Mouse (Mus musculus) hindbrain, postnatal 0 days (tissue): ENCODE measurements around the gene Dnah14. TPM values are rescaled to one million over a fixed set of nuclear protein-coding genes. Genes with fewer than 3 reads are reported as not detected.

ENCODE experiments used
- ATAC-seq: fragments of 200-750 bp; cut with Nextera tagmentation; 2 replicates; pipeline ENCODE4 v1.8.0; 2017; ENCODE audit warnings: mild to moderate bottlenecking, moderate TSS enrichment, moderate library complexity
- DNase-seq: peaks from one replicate; pipeline ENCODE4 v3.0.0-alpha.2; 2015; ENCODE audit warnings: low spot score
- H3K27ac ChIP-seq: fragments of 300-500 bp; sonication (generic); 2 replicates; pipeline ENCODE4 v1.5.1; 2014; ENCODE audit warnings: mild to moderate bottlenecking
- H3K27me3 ChIP-seq: fragments of 300-500 bp; sonication (generic); 2 replicates; pipeline ENCODE4 v1.6.1; 2014; ENCODE audit warnings: low read length, mixed read lengths; ENCODE audit not compliant: insufficient read depth
- H3K36me3 ChIP-seq: fragments of 300-500 bp; sonication (generic); 2 replicates; pipeline ENCODE4 v1.6.1; 2014; ENCODE audit warnings: low read length, mixed read lengths; ENCODE audit not compliant: insufficient read depth
- H3K4me1 ChIP-seq: fragments of 300-500 bp; sonication (generic); 2 replicates; pipeline ENCODE4 v1.6.1; 2014; ENCODE audit warnings: antibody characterized with exemption, low read length, mixed read lengths; ENCODE audit not compliant: insufficient read depth
- H3K4me2 ChIP-seq: fragments of 300-500 bp; sonication (generic); 2 replicates; pipeline ENCODE4 v1.6.1; 2014; ENCODE audit warnings: low read depth, mild to moderate bottlenecking, low read length, moderate library complexity, mixed read lengths
- H3K4me3 ChIP-seq: fragments of 300-500 bp; sonication (generic); 2 replicates; pipeline ENCODE4 v1.5.1; 2014; ENCODE audit warnings: low read length
- H3K9ac ChIP-seq: fragments of 300-500 bp; sonication (generic); replicated peaks from 2 replicates; pipeline ENCODE4 v1.6.1; 2014; ENCODE audit warnings: mild to moderate bottlenecking, low read length, moderate library complexity, mixed read lengths
- H3K9me3 ChIP-seq: fragments of 300-500 bp; sonication (generic); 2 replicates; pipeline ENCODE4 v1.6.1; 2016; ENCODE audit warnings: low read length, mixed read lengths
- CTCF ChIP-seq: IDR thresholded peaks from 2 replicates; pipeline ENCODE4 v1.5.1; 2016; ENCODE audit warnings: antibody characterized with exemption, control low read depth, low read depth
- WGBS: fragments of 180-500 bp; shearing (Covaris S2); extraction: QIAGEN DNeasy Blood & Tissue Kit; methylation state at CpG from one replicate; pipeline ENCODE4 v1.1.7; 2014; 5-methylcytosine and 5-hydroxymethylcytosine counted together
- polyA plus RNA-seq: library from polyadenylated mRNA; unstranded; fragments of >200 nt; fragmentation: Nextera tagmentation; extraction: Ambion mirVana; gene quantifications from 2 replicates; pipeline ENCODE4 v1.2.1, GENCODE M21; 2015
- total RNA-seq: library from RNA; depleted of rRNA; stranded (reverse); fragments of >200 nt; gene quantifications from 2 replicates; pipeline ENCODE4 v1.2.3, GENCODE M21; 2014

Dnah14 gene
- total and polyA plus RNA-seq, 2 experiments from 2014 or later = 0.05 to 0.80 TPM

DNA sequence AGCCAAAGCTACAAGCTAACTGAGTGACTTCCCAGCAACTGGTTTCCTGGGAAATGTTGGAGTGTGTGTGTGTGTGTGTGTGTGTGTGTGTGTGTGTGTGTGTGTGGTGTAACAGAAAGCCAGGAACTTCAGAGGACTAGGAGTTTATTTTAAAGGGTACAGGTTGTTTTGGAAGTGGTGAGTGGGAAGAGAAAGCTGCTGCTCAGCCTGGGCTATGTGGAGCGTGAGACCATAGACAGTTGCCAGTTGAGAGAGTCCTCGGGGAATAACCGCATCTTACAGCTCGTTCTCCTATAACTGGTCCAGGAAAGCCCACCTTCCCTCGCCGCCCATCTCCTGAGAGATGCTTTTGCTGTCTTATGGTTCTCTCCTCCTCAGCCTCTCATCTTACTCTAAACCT, 12.8 kb downstream of the Dnah14 start:
- Histone ChIP-seq H3K4me2 (no peak overlapping the region), H3K4me3 (no peak overlapping the region), H3K36me3 (no peaks in the 10 kb centered on the region), H3K9me3 (no peaks in the 10 kb centered on the region), H3K27ac (no peak overlapping the region), H3K4me1 (no peaks in the 10 kb centered on the region), H3K9ac (no peak overlapping the region), H3K27me3 (no peaks in the 10 kb centered on the region)
- ATAC-seq (no peak), DNase-seq (no peak)
- WGBS = 84% methylated on average over 6 of the region's 6 CpGs
- no peak for TF ChIP-seq CTCF

GRCm38 (mm10) chr1:181599376-181599775, 23.0 kb downstream of the Dnah14 start:
- no peak overlapping the region for H3K9ac ChIP-seq
- H3K27ac ChIP-seq = no peak overlapping the region
- H3K27me3 ChIP-seq = no peaks in the 10 kb centered on the region
- no peaks in the 10 kb centered on the region for H3K9me3 ChIP-seq
- no peak for ATAC-seq
- no peak overlapping the region for H3K4me2 ChIP-seq
- no peaks in the 10 kb centered on the region for H3K4me1 ChIP-seq
- DNase-seq = no peak
- no peak for TF ChIP-seq CTCF
- no peaks in the 10 kb centered on the region for H3K36me3 ChIP-seq
- H3K4me3 ChIP-seq = no peak overlapping the region
- 44% methylated on average over 4 of the region's 4 CpGs for WGBS

GRCm38 (mm10) chr1:181611118-181611517, 34.8 kb downstream of the Dnah14 start:
- Histone ChIP-seq H3K9ac (no peak overlapping the region), H3K36me3 (no peaks in the 10 kb centered on the region), H3K27ac (no peak overlapping the region), H3K4me2 (no peak overlapping the region), H3K4me1 (no peaks in the 10 kb centered on the region), H3K4me3 (no peak overlapping the region), H3K9me3 (no peaks in the 10 kb centered on the region), H3K27me3 (no peaks in the 10 kb centered on the region)
- WGBS = 68% methylated on average over 3 of the region's 3 CpGs
- TF ChIP-seq CTCF = no peak
- ATAC-seq (no peak), DNase-seq (no peak)

- no peaks in the 10 kb centered on the region for H3K4me1 ChIP-seq
- H3K27ac ChIP-seq = no peak overlapping the region
- peak; percentile 88 for DNase-seq
- H3K9ac ChIP-seq = no peak overlapping the region
- H3K4me3 ChIP-seq = no peak overlapping the region
- no peaks in the 10 kb centered on the region for H3K36me3 ChIP-seq
- 46% methylated on average over 11 of the region's 11 CpGs for WGBS
- peak; percentile 94 for TF ChIP-seq CTCF
- no peaks in the 10 kb centered on the region for H3K27me3 ChIP-seq
- H3K9me3 ChIP-seq = no peaks in the 10 kb centered on the region
- no peak overlapping the region for H3K4me2 ChIP-seq
- peak; percentile 62; the same call in 1 of the 2 replicates for ATAC-seq
Observed at GRCm38 (mm10) chr1:181615866-181616491, 39.6 kb downstream of the Dnah14 start.

- Histone ChIP-seq H3K9ac (no peak overlapping the region), H3K27me3 (no peaks in the 10 kb centered on the region), H3K4me2 (no peak overlapping the region), H3K4me3 (no peak overlapping the region), H3K4me1 (no peaks in the 10 kb centered on the region), H3K9me3 (no peaks in the 10 kb centered on the region), H3K36me3 (no peaks in the 10 kb centered on the region), H3K27ac (no peak overlapping the region)
- 51% methylated on average over 5 of the region's 5 CpGs for WGBS
- DNase-seq (no peak), ATAC-seq (no peak)
- peak; percentile 71 for TF ChIP-seq CTCF
Observed at GRCm38 (mm10) chr1:181617332-181617731, 41.0 kb downstream of the Dnah14 start.

DNA sequence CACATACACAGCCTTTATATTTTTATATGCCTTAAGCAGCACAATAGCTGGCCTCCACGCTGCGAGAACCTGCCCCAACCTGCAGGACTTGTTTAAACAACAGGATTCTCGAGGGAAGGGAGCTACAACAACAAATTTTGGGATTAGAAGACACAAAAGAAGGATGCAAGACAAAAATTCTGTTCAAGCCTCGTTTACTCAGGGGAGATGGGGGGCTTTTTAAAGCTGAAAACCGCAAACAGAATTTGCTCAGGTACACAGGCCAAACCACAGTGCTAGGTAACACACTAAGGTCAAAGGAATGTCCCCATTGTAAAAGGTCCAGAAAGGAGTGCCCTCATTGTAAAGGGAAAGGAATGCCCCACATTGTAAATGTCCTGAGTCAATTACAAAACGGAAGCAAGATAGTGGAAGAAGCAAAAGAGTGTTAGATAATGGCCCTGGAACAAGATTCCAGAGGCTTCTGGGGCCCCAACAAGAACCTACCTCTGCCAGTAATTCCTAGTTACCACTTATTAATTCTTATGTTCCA, 46.9 kb downstream of the Dnah14 start:
- WGBS = 65% methylated on average over 6 of the region's 6 CpGs

GRCm38 (mm10) chr1:181624876-181625275, 48.5 kb downstream of the Dnah14 start:
- H3K27ac ChIP-seq = no peak overlapping the region
- no peak overlapping the region for H3K4me3 ChIP-seq
- ATAC-seq = no peak
- no peaks in the 10 kb centered on the region for H3K36me3 ChIP-seq
- no peaks in the 10 kb centered on the region for H3K4me1 ChIP-seq
- TF ChIP-seq CTCF = no peak
- H3K9me3 ChIP-seq = no peaks in the 10 kb centered on the region
- no peak for DNase-seq
- H3K4me2 ChIP-seq = no peak overlapping the region
- no peaks in the 10 kb centered on the region for H3K27me3 ChIP-seq
- no peak overlapping the region for H3K9ac ChIP-seq
- 92% methylated on average over 8 of the region's 8 CpGs for WGBS

More for the DNA sequence above, 46.9 kb downstream of the Dnah14 start:
- Histone ChIP-seq H3K4me3 (no peak overlapping the region), H3K36me3 (no peaks in the 10 kb centered on the region), H3K27ac (no peak overlapping the region), H3K9me3 (no peaks in the 10 kb centered on the region), H3K9ac (no peak overlapping the region), H3K4me1 (no peaks in the 10 kb centered on the region), H3K4me2 (no peak overlapping the region), H3K27me3 (no peaks in the 10 kb centered on the region)
- no peak for TF ChIP-seq CTCF
- ATAC-seq (no peak), DNase-seq (no peak)
